Mouse (Mus musculus) bone marrow macrophage, adult 2 months (primary cell): Measurements from ENCODE around the gene Lrrc51.

Source experiments
- CTCF ChIP-seq: IDR thresholded peaks from 2 replicates; pipeline ENCODE4 v1.5.1; 2012; ENCODE audit warnings: low read depth, mild to moderate bottlenecking, low read length, moderate library complexity
- POLR2A ChIP-seq: IDR thresholded peaks from 2 replicates; pipeline ENCODE4 v1.6.1; 2012; ENCODE audit warnings: mild to moderate bottlenecking, low read depth, low read length, borderline replicate concordance

GRCm38 (mm10) chr7:101971721-101972120 lies 38.0 kb upstream of the Lrrc51 start:
- no peak for TF ChIP-seq CTCF
- no peak for TF ChIP-seq POLR2A
